Mouse (Mus musculus): ENCODE measurements around the gene Fam184a.

The Fam184a gene

GRCm38 (mm10) chr10:53750955-53751652 is at the start of gene Fam184a:
Gene Fam184a (minus strand): TSS chr10:53751123.
- in situ Hi-C loops (cut with MboI; ENCODE audit: low sequenced_read_pairs): no loop called here

- in situ Hi-C loops (cut with MboI; ENCODE audit: low sequenced_read_pairs): loop anchor here (10.0 kb wide), 1 partner anchor 141 kb away; no protein-coding TSS in a partner anchor
Measured at GRCm38 (mm10) chr10:53796258-53796581, 45.3 kb upstream of the Fam184a start.

GRCm38 (mm10) chr10:53795567-53796257 is 44.8 kb upstream of the Fam184a start:
- in situ Hi-C loops (cut with MboI; ENCODE audit: low sequenced_read_pairs): loop anchor here (10.0 kb wide), 1 partner anchor 141 kb away; no protein-coding TSS in a partner anchor

GRCm38 (mm10) chr10:53791281-53791680 is 40.4 kb upstream of the Fam184a start:
- in situ Hi-C loops (cut with MboI; ENCODE audit: low sequenced_read_pairs): loop anchor here (10.0 kb wide), 1 partner anchor 136 kb away; no protein-coding TSS in a partner anchor

GRCm38 (mm10) chr10:53776591-53776990 is 25.7 kb upstream of the Fam184a start:
- in situ Hi-C loops (cut with MboI; ENCODE audit: low sequenced_read_pairs): no loop called here

GRCm38 (mm10) chr10:53772708-53773107 is 21.8 kb upstream of the Fam184a start:
- in situ Hi-C loops (cut with MboI; ENCODE audit: low sequenced_read_pairs): no loop called here

GRCm38 (mm10) chr10:53771480-53771879 is 20.6 kb upstream of the Fam184a start:
- in situ Hi-C loops (cut with MboI; ENCODE audit: low sequenced_read_pairs): no loop called here

- in situ Hi-C loops (cut with MboI; ENCODE audit: low sequenced_read_pairs): no loop called here
Measured at GRCm38 (mm10) chr10:53768745-53769144, 17.8 kb upstream of the Fam184a start.

GRCm38 (mm10) chr10:53765471-53765870 is 14.5 kb upstream of the Fam184a start:
- in situ Hi-C loops (cut with MboI; ENCODE audit: low sequenced_read_pairs): no loop called here

- in situ Hi-C loops (cut with MboI; ENCODE audit: low sequenced_read_pairs): no loop called here
Measured at GRCm38 (mm10) chr10:53752723-53753122, 1.8 kb upstream of the Fam184a start.

GRCm38 (mm10) chr10:53750275-53750954 is 508 bp downstream of the Fam184a start:
- in situ Hi-C loops (cut with MboI; ENCODE audit: low sequenced_read_pairs): no loop called here

GRCm38 (mm10) chr10:53746039-53746438 is 4.9 kb downstream of the Fam184a start:
- in situ Hi-C loops (cut with MboI; ENCODE audit: low sequenced_read_pairs): no loop called here

GRCm38 (mm10) chr10:53742961-53743360 is 8.0 kb downstream of the Fam184a start:
- in situ Hi-C loops (cut with MboI; ENCODE audit: low sequenced_read_pairs): no loop called here

GRCm38 (mm10) chr10:53740014-53740413 is 10.9 kb downstream of the Fam184a start:
- in situ Hi-C loops (cut with MboI; ENCODE audit: low sequenced_read_pairs): no loop called here

GRCm38 (mm10) chr10:53738842-53739241 is 12.1 kb downstream of the Fam184a start:
- in situ Hi-C loops (cut with MboI; ENCODE audit: low sequenced_read_pairs): no loop called here

- in situ Hi-C loops (cut with MboI; ENCODE audit: low sequenced_read_pairs): no loop called here
Measured at GRCm38 (mm10) chr10:53735201-53735865, 15.6 kb downstream of the Fam184a start.

- in situ Hi-C loops (cut with MboI; ENCODE audit: low sequenced_read_pairs): no loop called here
Measured at GRCm38 (mm10) chr10:53732324-53732723, 18.6 kb downstream of the Fam184a start.

GRCm38 (mm10) chr10:53728883-53729282 is 22.0 kb downstream of the Fam184a start:
- in situ Hi-C loops (cut with MboI; ENCODE audit: low sequenced_read_pairs): no loop called here

GRCm38 (mm10) chr10:53725301-53725700 is 25.6 kb downstream of the Fam184a start:
- in situ Hi-C loops (cut with MboI; ENCODE audit: low sequenced_read_pairs): no loop called here

GRCm38 (mm10) chr10:53704516-53704915 is 46.4 kb downstream of the Fam184a start:
- in situ Hi-C loops (cut with MboI; ENCODE audit: low sequenced_read_pairs): no loop called here

GRCm38 (mm10) chr10:53698531-53698930 is 52.4 kb downstream of the Fam184a start:
- in situ Hi-C loops (cut with MboI; ENCODE audit: low sequenced_read_pairs): no loop called here

Data from CH12F3 (cell line).